Mouse (Mus musculus): ENCODE measurements around the gene Lsamp. TPM values are rescaled to one million over a fixed set of nuclear protein-coding genes. Genes with fewer than 3 reads are reported as not detected.

Lsamp gene
- polyA plus RNA-seq, 1 experiment from 2014 or later, result 5.4 TPM

DNA sequence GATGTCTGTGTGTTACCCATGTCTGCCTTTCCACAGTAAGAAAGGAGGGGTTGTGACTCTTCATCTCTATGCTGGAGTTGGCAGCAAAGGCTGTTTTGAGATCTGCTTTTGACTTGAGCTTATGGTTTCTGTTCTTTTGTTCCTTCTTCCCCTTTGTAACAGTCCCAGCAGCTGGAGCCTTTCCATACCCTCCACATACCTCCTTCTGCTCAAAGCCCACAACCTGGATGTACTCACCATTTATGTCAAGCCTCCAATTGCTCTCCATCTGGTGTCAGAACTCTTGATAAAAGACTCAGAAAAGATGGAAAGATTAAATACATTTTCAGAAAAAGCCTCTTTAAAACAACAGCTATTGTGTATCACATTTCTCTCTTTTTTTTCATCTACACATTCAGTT, 847.4 kb downstream of the Lsamp start:
- ATAC-seq (replicated peaks; ENCODE audit: low FRiP score, low TSS enrichment, low read depth), result no peak
- Histone ChIP-seq H3K36me3 (ENCODE audit: control insufficient read depth, insufficient read depth, low read length) (no peaks in the 10 kb centered on the region), H3K4me1 (replicated peaks; ENCODE audit: control insufficient read depth, insufficient read depth, low read length) (no peaks in the 10 kb centered on the region), H3K27me3 (replicated peaks; ENCODE audit: control insufficient read depth, insufficient read depth, low read length) (no peaks in the 10 kb centered on the region), H3K4me2 (ENCODE audit: low read length) (no peak overlapping the region), H3K9me3 (ENCODE audit: control insufficient read depth, low read length) (no peaks in the 10 kb centered on the region), H3K4me3 (ENCODE audit: low read depth, low read length) (no peak overlapping the region), H3K9ac (ENCODE audit: low read length) (no peak overlapping the region), H3K27ac (ENCODE audit: low read depth) (no peak overlapping the region)
- DNase-seq (ENCODE audit: low spot score), result no peak

DNA sequence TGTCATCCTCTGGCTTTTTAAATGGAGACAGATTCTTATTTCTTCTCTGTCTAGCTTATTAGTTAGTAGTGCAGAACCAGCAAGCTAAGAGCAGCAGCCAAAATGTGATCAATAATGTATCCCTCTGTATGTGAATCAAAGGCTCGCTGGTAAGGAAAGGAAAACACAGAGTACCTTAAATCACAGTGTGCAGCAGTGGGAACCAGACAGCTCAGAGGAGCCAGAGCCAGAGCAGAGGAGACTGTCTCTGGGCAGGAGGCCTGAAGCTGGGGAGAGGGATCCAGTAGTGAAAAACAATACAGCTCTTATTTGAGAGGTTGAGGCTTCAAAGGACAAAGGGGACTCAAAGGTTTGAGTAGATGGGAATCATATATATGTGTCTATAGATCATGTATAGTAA, 857.6 kb downstream of the Lsamp start:
- ATAC-seq (replicated peaks; ENCODE audit: low FRiP score, low TSS enrichment, low read depth) (no peak), DNase-seq (ENCODE audit: low spot score) (no peak)
- no peak overlapping the region for H3K27ac ChIP-seq (ENCODE audit: low read depth)
- no peak overlapping the region for H3K4me2 ChIP-seq (ENCODE audit: low read length)
- H3K4me1 ChIP-seq (replicated peaks; ENCODE audit: control insufficient read depth, insufficient read depth, low read length), result no peaks in the 10 kb centered on the region
- H3K36me3 ChIP-seq (ENCODE audit: control insufficient read depth, insufficient read depth, low read length), result no peaks in the 10 kb centered on the region
- H3K27me3 ChIP-seq (replicated peaks; ENCODE audit: control insufficient read depth, insufficient read depth, low read length), result no peaks in the 10 kb centered on the region
- no peak overlapping the region for H3K9ac ChIP-seq (ENCODE audit: low read length)
- WGBS, result 55% methylated on average over 1 of the region's 1 CpGs
- H3K4me3 ChIP-seq (ENCODE audit: low read depth, low read length), result no peak overlapping the region
- H3K9me3 ChIP-seq (ENCODE audit: control insufficient read depth, low read length), result no peaks in the 10 kb centered on the region

DNA sequence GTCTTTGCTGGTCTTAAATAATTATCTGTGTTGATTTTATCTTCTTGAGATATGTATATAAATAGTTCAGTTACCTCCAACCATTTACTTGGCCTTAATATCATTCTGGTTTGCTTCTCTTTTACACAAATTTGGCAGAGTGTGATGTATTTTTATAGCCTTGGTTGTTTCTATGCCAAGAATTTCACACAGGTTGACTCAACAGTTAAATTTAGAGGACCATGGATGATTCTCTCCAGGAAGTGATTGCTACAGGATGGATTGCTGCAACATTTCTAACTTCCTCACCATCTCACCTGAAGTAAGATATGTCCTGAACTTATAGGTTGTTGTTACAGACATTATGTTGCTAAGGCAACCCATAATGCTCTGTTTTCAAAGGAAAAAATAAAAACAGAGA, 882.6 kb downstream of the Lsamp start:
- Histone ChIP-seq H3K36me3 (ENCODE audit: control insufficient read depth, insufficient read depth, low read length) (no peaks in the 10 kb centered on the region), H3K4me3 (ENCODE audit: low read depth, low read length) (no peak overlapping the region), H3K9me3 (ENCODE audit: control insufficient read depth, low read length) (no peaks in the 10 kb centered on the region), H3K27me3 (replicated peaks; ENCODE audit: control insufficient read depth, insufficient read depth, low read length) (no peaks in the 10 kb centered on the region), H3K27ac (ENCODE audit: low read depth) (no peak overlapping the region), H3K4me2 (ENCODE audit: low read length) (no peak overlapping the region), H3K4me1 (replicated peaks; ENCODE audit: control insufficient read depth, insufficient read depth, low read length) (no peaks in the 10 kb centered on the region), H3K9ac (ENCODE audit: low read length) (no peak overlapping the region)
- ATAC-seq (replicated peaks; ENCODE audit: low FRiP score, low TSS enrichment, low read depth) (no peak), DNase-seq (ENCODE audit: low spot score) (no peak)

DNA sequence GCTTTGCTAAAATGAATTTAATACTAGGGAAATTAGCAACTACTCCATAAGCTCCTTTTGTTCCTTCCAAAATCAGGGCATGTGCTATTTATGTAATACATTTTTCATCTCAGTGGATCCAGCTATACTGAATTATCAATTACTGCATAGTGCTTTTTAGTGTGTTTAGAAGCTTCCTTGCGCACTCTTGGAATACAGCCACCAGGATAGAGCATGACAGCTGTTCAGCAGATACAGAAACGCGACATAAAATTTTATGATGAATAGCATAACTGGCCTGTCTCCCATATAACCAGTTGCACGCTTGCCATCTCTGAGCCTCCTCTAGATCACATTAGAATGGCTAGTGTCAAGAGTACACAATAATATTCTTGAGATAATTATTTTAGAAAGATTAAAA, 894.1 kb downstream of the Lsamp start:
- no peak overlapping the region for H3K4me2 ChIP-seq (ENCODE audit: low read length)
- no peak overlapping the region for H3K4me3 ChIP-seq (ENCODE audit: low read depth, low read length)
- WGBS, result 59% methylated on average over 4 of the region's 4 CpGs
- H3K27me3 ChIP-seq (replicated peaks; ENCODE audit: control insufficient read depth, insufficient read depth, low read length), result no peaks in the 10 kb centered on the region
- H3K9me3 ChIP-seq (ENCODE audit: control insufficient read depth, low read length), result no peaks in the 10 kb centered on the region
- no peak overlapping the region for H3K9ac ChIP-seq (ENCODE audit: low read length)
- no peaks in the 10 kb centered on the region for H3K4me1 ChIP-seq (replicated peaks; ENCODE audit: control insufficient read depth, insufficient read depth, low read length)
- ATAC-seq (replicated peaks; ENCODE audit: low FRiP score, low TSS enrichment, low read depth), result no peak
- H3K27ac ChIP-seq (ENCODE audit: low read depth), result no peak overlapping the region
- DNase-seq (ENCODE audit: low spot score), result no peak
- no peaks in the 10 kb centered on the region for H3K36me3 ChIP-seq (ENCODE audit: control insufficient read depth, insufficient read depth, low read length)

DNA sequence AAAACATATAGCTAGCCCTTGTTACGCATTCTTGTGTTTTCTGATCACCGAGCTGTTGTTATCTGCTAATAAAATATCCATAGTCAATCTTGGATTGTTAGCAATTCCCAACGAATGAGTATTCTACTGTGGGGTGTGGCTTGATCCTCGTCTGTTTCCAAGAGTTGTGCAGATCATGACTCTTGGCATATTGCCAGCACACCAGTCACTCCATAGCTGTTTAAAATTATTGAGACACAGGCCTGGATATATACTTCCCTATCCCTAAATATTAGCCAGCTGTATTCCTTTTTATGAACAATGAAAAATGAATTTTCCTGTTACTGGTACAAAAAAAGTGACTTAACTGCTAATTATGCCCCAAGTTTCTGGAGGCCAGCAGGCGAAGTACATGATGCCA, 897.8 kb downstream of the Lsamp start:
- Histone ChIP-seq H3K4me2 (ENCODE audit: low read length) (no peak overlapping the region), H3K9ac (ENCODE audit: low read length) (no peak overlapping the region), H3K27me3 (replicated peaks; ENCODE audit: control insufficient read depth, insufficient read depth, low read length) (no peaks in the 10 kb centered on the region), H3K9me3 (ENCODE audit: control insufficient read depth, low read length) (no peaks in the 10 kb centered on the region), H3K27ac (ENCODE audit: low read depth) (no peak overlapping the region), H3K36me3 (ENCODE audit: control insufficient read depth, insufficient read depth, low read length) (no peaks in the 10 kb centered on the region), H3K4me3 (ENCODE audit: low read depth, low read length) (no peak overlapping the region), H3K4me1 (replicated peaks; ENCODE audit: control insufficient read depth, insufficient read depth, low read length) (no peaks in the 10 kb centered on the region)
- 56% methylated on average over 5 of the region's 5 CpGs for WGBS
- DNase-seq (ENCODE audit: low spot score) (no peak), ATAC-seq (replicated peaks; ENCODE audit: low FRiP score, low TSS enrichment, low read depth) (no peak)

DNA sequence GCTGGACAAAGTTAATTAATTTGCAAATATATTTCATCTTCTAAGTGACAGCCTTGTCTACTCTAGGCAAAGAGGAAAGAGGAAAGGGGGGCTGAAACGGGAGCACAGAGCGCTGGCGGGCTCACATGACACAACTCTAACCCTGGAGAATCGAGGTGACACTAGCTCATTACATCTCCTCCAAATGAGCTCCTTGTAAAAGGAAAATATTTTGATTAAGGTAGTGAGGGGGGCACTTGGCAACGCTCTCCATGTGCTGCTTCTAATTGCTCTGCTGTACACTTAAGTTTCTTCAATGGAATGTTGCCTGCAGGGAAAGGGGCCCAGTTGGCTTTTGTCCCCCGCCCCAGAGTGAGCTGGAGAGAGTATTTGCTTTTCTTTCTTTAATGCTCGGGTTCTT, 907.2 kb downstream of the Lsamp start:
- Histone ChIP-seq H3K9me3 (ENCODE audit: control insufficient read depth, low read length) (no peaks in the 10 kb centered on the region), H3K4me1 (replicated peaks; ENCODE audit: control insufficient read depth, insufficient read depth, low read length) (no peaks in the 10 kb centered on the region), H3K27me3 (replicated peaks; ENCODE audit: control insufficient read depth, insufficient read depth, low read length) (no peaks in the 10 kb centered on the region), H3K4me3 (ENCODE audit: low read depth, low read length) (no peak overlapping the region), H3K36me3 (ENCODE audit: control insufficient read depth, insufficient read depth, low read length) (no peaks in the 10 kb centered on the region), H3K27ac (ENCODE audit: low read depth) (no peak overlapping the region), H3K9ac (ENCODE audit: low read length) (no peak overlapping the region), H3K4me2 (ENCODE audit: low read length) (no peak overlapping the region)
- DNase-seq (ENCODE audit: low spot score), result no peak
- no peak for ATAC-seq (replicated peaks; ENCODE audit: low FRiP score, low TSS enrichment, low read depth)
- 50% methylated on average over 7 of the region's 7 CpGs for WGBS

DNA sequence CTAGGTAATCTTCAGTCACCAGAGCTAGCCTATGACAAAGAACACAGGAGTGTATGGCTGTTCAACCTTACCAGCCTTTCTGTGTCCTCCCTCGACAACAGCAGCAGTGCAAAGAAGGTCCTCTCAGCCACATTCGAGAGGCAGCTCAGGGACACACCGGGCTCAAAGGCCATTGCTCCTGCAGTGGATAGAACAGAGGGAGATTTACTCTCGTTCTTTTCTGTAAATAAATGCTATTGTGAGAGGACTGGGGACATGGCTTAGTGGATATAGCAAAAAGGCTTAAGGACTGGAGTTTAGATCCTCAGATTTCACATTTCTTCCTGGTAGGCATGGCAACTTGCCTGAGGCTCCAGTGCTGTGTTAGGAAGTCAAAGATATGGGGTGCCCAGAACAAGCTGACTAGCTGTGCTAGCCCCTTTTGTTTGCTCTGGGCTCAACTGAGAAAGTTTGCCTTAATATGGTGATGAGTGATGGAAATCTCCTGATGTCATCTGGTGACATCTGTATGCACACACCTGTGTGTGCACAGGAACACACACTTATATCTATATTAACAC, 913.7 kb downstream of the Lsamp start:
- no peaks in the 10 kb centered on the region for H3K36me3 ChIP-seq (ENCODE audit: control insufficient read depth, insufficient read depth, low read length)
- DNase-seq (ENCODE audit: low spot score) (no peak), ATAC-seq (replicated peaks; ENCODE audit: low FRiP score, low TSS enrichment, low read depth) (no peak)
- no peak overlapping the region for H3K4me3 ChIP-seq (ENCODE audit: low read depth, low read length)
- H3K4me2 ChIP-seq (ENCODE audit: low read length), result no peak overlapping the region
- 65% methylated on average over 4 of the region's 4 CpGs for WGBS
- H3K9me3 ChIP-seq (ENCODE audit: control insufficient read depth, low read length), result no peaks in the 10 kb centered on the region
- no peaks in the 10 kb centered on the region for H3K4me1 ChIP-seq (replicated peaks; ENCODE audit: control insufficient read depth, insufficient read depth, low read length)
- no peak overlapping the region for H3K9ac ChIP-seq (ENCODE audit: low read length)
- no peak overlapping the region for H3K27ac ChIP-seq (ENCODE audit: low read depth)
- no peaks in the 10 kb centered on the region for H3K27me3 ChIP-seq (replicated peaks; ENCODE audit: control insufficient read depth, insufficient read depth, low read length)

DNA sequence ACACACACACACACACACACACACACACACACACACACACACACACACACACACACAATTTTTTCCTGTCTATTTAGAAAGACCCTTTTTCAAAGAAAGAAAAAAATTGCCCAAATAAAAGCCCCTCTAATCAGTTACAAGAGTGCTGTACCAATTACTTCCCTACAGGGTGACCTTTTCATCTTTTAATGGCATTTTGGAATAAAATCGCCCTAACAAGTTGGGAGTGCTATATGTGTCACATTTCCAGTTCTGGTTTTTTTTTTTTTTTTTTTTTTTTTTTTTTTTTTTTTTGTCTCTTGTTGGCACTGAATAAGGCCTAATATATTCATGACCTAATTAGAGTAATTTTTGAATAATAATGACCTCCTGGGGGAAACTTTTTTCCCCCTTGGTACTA, 923.7 kb downstream of the Lsamp start:
- no peaks in the 10 kb centered on the region for H3K4me1 ChIP-seq (replicated peaks; ENCODE audit: control insufficient read depth, insufficient read depth, low read length)
- DNase-seq (ENCODE audit: low spot score) (no peak), ATAC-seq (replicated peaks; ENCODE audit: low FRiP score, low TSS enrichment, low read depth) (no peak)
- no peak overlapping the region for H3K4me3 ChIP-seq (ENCODE audit: low read depth, low read length)
- H3K27ac ChIP-seq (ENCODE audit: low read depth), result no peak overlapping the region
- 59% methylated on average over 1 of the region's 1 CpGs for WGBS
- no peaks in the 10 kb centered on the region for H3K9me3 ChIP-seq (ENCODE audit: control insufficient read depth, low read length)
- H3K4me2 ChIP-seq (ENCODE audit: low read length), result no peak overlapping the region
- H3K27me3 ChIP-seq (replicated peaks; ENCODE audit: control insufficient read depth, insufficient read depth, low read length), result no peaks in the 10 kb centered on the region
- H3K36me3 ChIP-seq (ENCODE audit: control insufficient read depth, insufficient read depth, low read length), result no peaks in the 10 kb centered on the region
- H3K9ac ChIP-seq (ENCODE audit: low read length), result no peak overlapping the region

DNA sequence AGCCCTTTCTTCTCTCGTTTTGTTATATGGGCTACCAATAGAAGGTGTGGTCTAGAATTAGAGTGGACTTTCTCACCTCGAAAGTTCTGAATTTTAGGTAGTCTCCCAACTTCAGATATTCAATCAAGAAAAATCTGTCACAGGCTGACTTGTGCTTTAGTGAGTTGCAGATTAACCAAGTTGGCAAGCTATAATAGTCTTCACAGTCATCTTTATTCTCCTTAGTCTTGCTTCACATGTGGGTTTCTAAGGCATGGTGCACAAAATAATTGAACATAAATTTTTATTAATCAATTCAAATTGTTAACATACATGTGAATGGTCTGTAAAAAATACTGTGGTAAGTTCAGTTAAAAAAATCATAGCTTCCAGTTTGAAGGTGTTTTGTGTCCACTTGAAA, 930.0 kb downstream of the Lsamp start:
- no peak overlapping the region for H3K27ac ChIP-seq (ENCODE audit: low read depth)
- ATAC-seq (replicated peaks; ENCODE audit: low FRiP score, low TSS enrichment, low read depth) (no peak), DNase-seq (ENCODE audit: low spot score) (no peak)
- H3K9me3 ChIP-seq (ENCODE audit: control insufficient read depth, low read length), result no peaks in the 10 kb centered on the region
- no peak overlapping the region for H3K4me3 ChIP-seq (ENCODE audit: low read depth, low read length)
- no peaks in the 10 kb centered on the region for H3K4me1 ChIP-seq (replicated peaks; ENCODE audit: control insufficient read depth, insufficient read depth, low read length)
- no peaks in the 10 kb centered on the region for H3K36me3 ChIP-seq (ENCODE audit: control insufficient read depth, insufficient read depth, low read length)
- no peak overlapping the region for H3K9ac ChIP-seq (ENCODE audit: low read length)
- H3K4me2 ChIP-seq (ENCODE audit: low read length), result no peak overlapping the region
- 61% methylated on average over 2 of the region's 2 CpGs for WGBS
- no peaks in the 10 kb centered on the region for H3K27me3 ChIP-seq (replicated peaks; ENCODE audit: control insufficient read depth, insufficient read depth, low read length)
